Mouse (Mus musculus): Measurements from ENCODE around the gene Atp4a. TPM values are rescaled to one million over a fixed set of nuclear protein-coding genes. Genes with fewer than 3 reads are reported as not detected.

Atp4a gene
- polyA plus RNA-seq, 1 experiment from 2014 or later = 0.60 TPM

DNA sequence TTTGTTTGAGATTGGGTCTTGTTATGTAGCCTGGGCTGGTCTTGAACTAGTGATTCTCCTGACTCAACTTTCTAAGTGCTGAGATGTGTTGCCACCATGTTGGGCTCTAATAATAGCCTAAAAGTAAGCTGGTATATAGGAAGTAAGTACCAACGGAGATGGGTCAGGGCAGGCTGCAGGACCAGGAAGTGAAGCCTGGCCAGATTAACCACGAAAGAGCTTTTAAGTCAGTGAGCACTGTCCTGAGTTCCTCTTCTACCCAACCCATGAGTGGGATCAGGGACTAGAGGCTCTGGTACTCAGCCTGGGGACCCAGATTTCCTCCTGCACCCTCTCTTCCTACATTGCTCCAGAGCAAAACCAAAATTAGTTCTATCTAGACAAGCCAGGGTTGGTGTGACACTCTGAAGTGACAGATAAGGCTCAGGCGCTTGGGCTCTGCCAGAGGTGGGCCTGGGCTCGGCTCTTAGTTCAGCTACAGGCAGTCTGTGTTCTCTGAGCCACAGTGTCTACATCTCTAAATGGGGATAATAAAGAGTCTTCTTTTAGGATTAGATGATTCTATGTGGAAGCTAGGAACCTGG, 49.9 kb downstream of the Atp4a start:
- 78% methylated on average over 4 of the region's 4 CpGs for WGBS

DNA sequence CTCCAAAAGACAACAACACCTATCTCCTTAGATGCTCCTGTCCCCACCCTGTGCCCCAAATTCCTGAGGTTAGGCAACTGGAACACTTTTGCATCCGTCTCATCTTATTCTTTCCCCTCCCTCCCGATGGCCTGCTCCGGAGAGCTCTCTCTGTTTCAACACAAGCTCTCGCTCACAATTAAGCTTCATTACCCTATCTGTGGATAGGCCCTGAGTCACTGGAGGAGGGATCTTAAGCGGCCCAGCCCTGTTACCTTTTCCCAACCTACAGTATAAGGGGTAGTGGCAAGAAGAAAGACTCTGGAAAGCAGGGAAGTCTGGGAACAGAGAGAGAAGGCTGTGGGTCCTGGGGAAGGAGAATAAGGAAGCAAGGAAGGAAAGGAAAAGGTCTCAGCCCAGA, 51.4 kb downstream of the Atp4a start, which contains the start of gene Dmkn:
Gene Dmkn (plus strand): TSS at position 301 of the 400 bp plus-strand sequence.
- no peak within 1 kb of the TSS for H3K27ac ChIP-seq
- H3K9me3 ChIP-seq = no peaks in the 10 kb centered on the region
- no peak for ATAC-seq (ENCODE audit: insufficient number of reproducible peaks, insufficient read depth, low FRiP score, low TSS enrichment, low read depth)
- H3K27me3 ChIP-seq = peaks cover 22% of the 10 kb centered on the region
- H3K4me3 ChIP-seq (replicated peaks) = no peak within 1 kb of the TSS
- WGBS = 49% methylated on average over 5 of the region's 5 CpGs
- no peak within 1 kb of the TSS for H3K4me2 ChIP-seq
- no peaks in the 10 kb centered on the region for H3K4me1 ChIP-seq (replicated peaks)
- H3K9ac ChIP-seq (replicated peaks) = no peak within 1 kb of the TSS
- no peaks in the 10 kb centered on the region for H3K36me3 ChIP-seq

More for the DNA sequence above, 49.9 kb downstream of the Atp4a start:
- no peak overlapping the region for H3K4me3 ChIP-seq (replicated peaks)
- no peaks in the 10 kb centered on the region for H3K4me1 ChIP-seq (replicated peaks)
- H3K36me3 ChIP-seq = no peaks in the 10 kb centered on the region
- H3K9me3 ChIP-seq = no peaks in the 10 kb centered on the region
- no peak overlapping the region for H3K9ac ChIP-seq (replicated peaks)
- H3K27me3 ChIP-seq = peaks cover 22% of the 10 kb centered on the region
- no peak overlapping the region for H3K27ac ChIP-seq
- no peak overlapping the region for H3K4me2 ChIP-seq
- no peak for ATAC-seq (ENCODE audit: insufficient number of reproducible peaks, insufficient read depth, low FRiP score, low TSS enrichment, low read depth)

DNA sequence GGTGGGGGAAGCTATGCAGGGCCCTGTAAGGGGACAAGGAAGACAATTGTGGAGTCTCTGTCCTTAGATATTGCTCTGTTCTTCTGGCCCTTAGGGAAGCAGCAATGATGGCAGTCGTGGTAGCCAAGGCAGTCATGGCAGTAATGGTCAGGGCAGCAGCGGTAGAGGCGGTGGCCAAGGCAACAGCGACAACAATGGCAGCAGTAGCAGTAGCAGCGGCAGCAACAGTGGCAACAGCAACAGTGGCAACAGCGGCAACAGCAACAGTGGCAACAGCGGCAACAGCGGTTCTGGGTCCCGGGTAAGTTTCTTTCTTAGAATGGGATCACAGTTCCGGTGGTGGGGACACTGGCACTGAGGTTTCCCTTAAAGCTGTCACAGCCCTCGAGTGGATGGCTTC, 53.2 kb downstream of the Atp4a start:
- Histone ChIP-seq H3K9ac (replicated peaks) (no peak overlapping the region; the same call in 1 of the 2 replicates), H3K27me3 (peaks cover 27% of the 10 kb centered on the region), H3K4me1 (replicated peaks) (no peaks in the 10 kb centered on the region), H3K4me3 (replicated peaks) (no peak overlapping the region), H3K9me3 (no peaks in the 10 kb centered on the region), H3K27ac (no peak overlapping the region), H3K36me3 (no peaks in the 10 kb centered on the region), H3K4me2 (peak overlapping the region; percentile 17; the same call in 1 of the 2 replicates)
- WGBS = 35% methylated on average over 11 of the region's 11 CpGs
- ATAC-seq (ENCODE audit: insufficient number of reproducible peaks, insufficient read depth, low FRiP score, low TSS enrichment, low read depth) = no peak

DNA sequence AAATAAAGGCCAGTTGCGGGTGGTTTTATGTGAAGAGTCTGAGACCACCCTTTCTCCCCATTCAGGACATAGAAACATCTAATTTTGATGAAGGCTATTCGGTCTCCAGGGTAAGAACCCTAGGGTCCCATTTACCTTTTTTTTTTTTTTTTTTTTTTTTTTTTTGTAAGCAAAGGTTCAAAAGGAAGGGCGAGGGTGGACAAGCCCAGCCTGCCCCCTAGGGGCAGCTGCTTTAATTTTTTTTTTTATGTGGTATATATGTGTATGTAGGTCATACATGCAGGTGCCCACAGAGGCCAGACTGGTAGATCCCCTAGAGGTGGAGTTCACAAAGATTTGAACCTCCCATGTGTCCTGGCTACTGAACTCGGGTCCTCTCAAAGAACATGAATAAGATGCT, 54.4 kb downstream of the Atp4a start:
- H3K4me1 ChIP-seq (replicated peaks) = no peaks in the 10 kb centered on the region
- WGBS = 86% methylated on average over 4 of the region's 4 CpGs
- H3K27me3 ChIP-seq = peaks cover 27% of the 10 kb centered on the region
- H3K36me3 ChIP-seq = no peaks in the 10 kb centered on the region
- H3K4me3 ChIP-seq (replicated peaks) = no peak overlapping the region
- no peak overlapping the region for H3K9ac ChIP-seq (replicated peaks)
- no peak for ATAC-seq (ENCODE audit: insufficient number of reproducible peaks, insufficient read depth, low FRiP score, low TSS enrichment, low read depth)
- no peak overlapping the region for H3K27ac ChIP-seq
- H3K9me3 ChIP-seq = peaks cover 3% of the 10 kb centered on the region; the same call in 1 of the 2 replicates
- no peak overlapping the region for H3K4me2 ChIP-seq

DNA sequence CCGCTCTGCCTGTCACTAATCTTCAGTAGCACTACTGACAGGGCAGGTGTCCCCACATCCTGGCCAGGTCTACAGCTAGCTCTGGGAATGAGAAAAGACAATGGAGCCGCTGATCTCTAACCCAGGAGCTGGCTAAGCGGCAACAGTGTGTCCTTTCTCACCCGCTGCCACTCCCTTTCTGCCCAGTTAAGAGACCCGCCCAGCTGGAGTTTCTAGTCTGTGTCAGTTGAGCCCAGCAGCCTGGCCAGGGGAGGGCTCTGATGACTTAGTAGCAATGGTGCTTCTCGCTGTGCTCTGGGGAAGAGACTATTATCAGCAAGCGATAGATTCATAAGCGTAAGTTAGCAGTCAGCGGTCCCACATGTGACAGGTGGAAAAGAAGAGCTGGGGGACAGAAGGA, 57.2 kb downstream of the Atp4a start:
- no peak overlapping the region for H3K27ac ChIP-seq
- no peaks in the 10 kb centered on the region for H3K36me3 ChIP-seq
- no peak overlapping the region for H3K4me2 ChIP-seq
- H3K4me3 ChIP-seq (replicated peaks) = no peak overlapping the region
- H3K4me1 ChIP-seq (replicated peaks) = no peaks in the 10 kb centered on the region
- H3K9ac ChIP-seq (replicated peaks) = no peak overlapping the region
- peaks cover 3% of the 10 kb centered on the region; the same call in 1 of the 2 replicates for H3K9me3 ChIP-seq
- peaks cover 21% of the 10 kb centered on the region for H3K27me3 ChIP-seq
- no peak for ATAC-seq (ENCODE audit: insufficient number of reproducible peaks, insufficient read depth, low FRiP score, low TSS enrichment, low read depth)
- 34% methylated on average over 9 of the region's 9 CpGs for WGBS

Other genes with a start within 250 kb of the Atp4a start
- not detected in 2 replicates for gene Prodh2, start 218.6 kb upstream of the Atp4a start, polyA plus RNA-seq (2016; fragmentation: Nextera tagmentation; extraction: Ambion mirVana)
- 15.1 and 17.7 TPM in 2 replicates for gene Arhgap33, start 177.1 kb upstream of the Atp4a start, polyA plus RNA-seq (2016; fragmentation: Nextera tagmentation; extraction: Ambion mirVana)
- gene Hspb6, start 160.0 kb upstream of the Atp4a start, polyA plus RNA-seq (2016; fragmentation: Nextera tagmentation; extraction: Ambion mirVana) = 9.5 and 10.9 TPM in 2 replicates
- 15.3 and 16.0 TPM in 2 replicates for gene Proser3, start 159.9 kb upstream of the Atp4a start, polyA plus RNA-seq (2016; fragmentation: Nextera tagmentation; extraction: Ambion mirVana)
- gene Lin37, start 152.4 kb upstream of the Atp4a start, polyA plus RNA-seq (2016; fragmentation: Nextera tagmentation; extraction: Ambion mirVana) = 45.4 and 51.5 TPM in 2 replicates
- 87.8 and 89.9 TPM in 2 replicates for gene U2af1l4, start 148.9 kb upstream of the Atp4a start, polyA plus RNA-seq (2016; fragmentation: Nextera tagmentation; extraction: Ambion mirVana)
- gene Gm49396, start 148.9 kb upstream of the Atp4a start, polyA plus RNA-seq (2016; fragmentation: Nextera tagmentation; extraction: Ambion mirVana) = 16.3 and 18.5 TPM in 2 replicates
- gene Psenen, start 148.6 kb upstream of the Atp4a start, polyA plus RNA-seq (2016; fragmentation: Nextera tagmentation; extraction: Ambion mirVana) = 136 TPM in 2 replicates
- 3.2 and 4.1 TPM in 2 replicates for gene Igflr1, start 146.8 kb upstream of the Atp4a start, polyA plus RNA-seq (2016; fragmentation: Nextera tagmentation; extraction: Ambion mirVana)
- gene Kmt2b, start 123.5 kb upstream of the Atp4a start, polyA plus RNA-seq (2016; fragmentation: Nextera tagmentation; extraction: Ambion mirVana) = 11.0 and 12.1 TPM in 2 replicates
- 0.25 and 0.38 TPM in 2 replicates for gene Zbtb32, start 113.3 kb upstream of the Atp4a start, polyA plus RNA-seq (2016; fragmentation: Nextera tagmentation; extraction: Ambion mirVana)
- gene Upk1a, start 99.4 kb upstream of the Atp4a start, polyA plus RNA-seq (2016; fragmentation: Nextera tagmentation; extraction: Ambion mirVana) = 1.4 and 2.0 TPM in 2 replicates
- gene Cox6b1, start 86.1 kb upstream of the Atp4a start, polyA plus RNA-seq (2016; fragmentation: Nextera tagmentation; extraction: Ambion mirVana) = 783 and 848 TPM in 2 replicates
- not detected in 2 replicates for gene Etv2, start 76.4 kb upstream of the Atp4a start, polyA plus RNA-seq (2016; fragmentation: Nextera tagmentation; extraction: Ambion mirVana)
- gene Rbm42, start 61.9 kb upstream of the Atp4a start, polyA plus RNA-seq (2016; fragmentation: Nextera tagmentation; extraction: Ambion mirVana) = 150 and 155 TPM in 2 replicates
- 64.3 and 70.0 TPM in 2 replicates for gene Haus5, start 47.2 kb upstream of the Atp4a start, polyA plus RNA-seq (2016; fragmentation: Nextera tagmentation; extraction: Ambion mirVana)
- not detected in 2 replicates for gene Pmis2, start 40.6 kb upstream of the Atp4a start, polyA plus RNA-seq (2016; fragmentation: Nextera tagmentation; extraction: Ambion mirVana)
- gene 2200002J24Rik, start 13.3 kb upstream of the Atp4a start, polyA plus RNA-seq (2016; fragmentation: Nextera tagmentation; extraction: Ambion mirVana) = not detected in 2 replicates
- gene Tmem147, start 17.3 kb downstream of the Atp4a start, polyA plus RNA-seq (2016; fragmentation: Nextera tagmentation; extraction: Ambion mirVana) = 158 and 162 TPM in 2 replicates
- gene Gapdhs, start 31.5 kb downstream of the Atp4a start, polyA plus RNA-seq (2016; fragmentation: Nextera tagmentation; extraction: Ambion mirVana) = 0.51 and 0.71 TPM in 2 replicates
- 1.7 and 2.3 TPM in 2 replicates for gene Sbsn, start 39.3 kb downstream of the Atp4a start, polyA plus RNA-seq (2016; fragmentation: Nextera tagmentation; extraction: Ambion mirVana)
- gene Dmkn, start 51.5 kb downstream of the Atp4a start, polyA plus RNA-seq (2016; fragmentation: Nextera tagmentation; extraction: Ambion mirVana) = not detected in 2 replicates
- gene Krtdap, start 75.7 kb downstream of the Atp4a start, polyA plus RNA-seq (2016; fragmentation: Nextera tagmentation; extraction: Ambion mirVana) = not detected in 2 replicates
- gene Ffar2, start 111.6 kb downstream of the Atp4a start, polyA plus RNA-seq (2016; fragmentation: Nextera tagmentation; extraction: Ambion mirVana) = not detected in 2 replicates
- not detected in 2 replicates for gene Ffar3, start 144.0 kb downstream of the Atp4a start, polyA plus RNA-seq (2016; fragmentation: Nextera tagmentation; extraction: Ambion mirVana)
- gene Ffar1, start 149.4 kb downstream of the Atp4a start, polyA plus RNA-seq (2016; fragmentation: Nextera tagmentation; extraction: Ambion mirVana) = not detected in 2 replicates
- gene Cd22, start 168.1 kb downstream of the Atp4a start, polyA plus RNA-seq (2016; fragmentation: Nextera tagmentation; extraction: Ambion mirVana) = 0.05 and 0.26 TPM in 2 replicates
- 0.29 TPM in 1 of 2 replicates, not detected in the other for gene Mag, start 202.7 kb downstream of the Atp4a start, polyA plus RNA-seq (2016; fragmentation: Nextera tagmentation; extraction: Ambion mirVana)
- not detected in 2 replicates for gene Hamp2, start 212.5 kb downstream of the Atp4a start, polyA plus RNA-seq (2016; fragmentation: Nextera tagmentation; extraction: Ambion mirVana)
- not detected in 2 replicates for gene Hamp, start 231.8 kb downstream of the Atp4a start, polyA plus RNA-seq (2016; fragmentation: Nextera tagmentation; extraction: Ambion mirVana)
- 31.9 and 37.6 TPM in 2 replicates for gene Usf2, start 244.6 kb downstream of the Atp4a start, polyA plus RNA-seq (2016; fragmentation: Nextera tagmentation; extraction: Ambion mirVana)

Measured in limb, embryonic 12.5 days (tissue).